Mouse (Mus musculus) testis, adult 2 months (tissue): ENCODE results near the gene Ephx3.

ENCODE experiments used
- CTCF ChIP-seq: fragments of 200-500 bp; IDR thresholded peaks from 2 replicates; pipeline ENCODE4 v1.5.1; 2012; ENCODE audit warnings: low read depth, mild to moderate bottlenecking, inconsistent platforms, low read length, moderate library complexity; ENCODE audit not compliant: control insufficient read depth, insufficient read depth, insufficient replicate concordance
- POLR2A ChIP-seq: fragments of 200-500 bp; IDR thresholded peaks from 2 replicates; pipeline ENCODE4 v1.6.1; 2012; ENCODE audit warnings: low read depth, mild to moderate bottlenecking, inconsistent platforms, low read length, moderate library complexity; ENCODE audit not compliant: control insufficient read depth

DNA sequence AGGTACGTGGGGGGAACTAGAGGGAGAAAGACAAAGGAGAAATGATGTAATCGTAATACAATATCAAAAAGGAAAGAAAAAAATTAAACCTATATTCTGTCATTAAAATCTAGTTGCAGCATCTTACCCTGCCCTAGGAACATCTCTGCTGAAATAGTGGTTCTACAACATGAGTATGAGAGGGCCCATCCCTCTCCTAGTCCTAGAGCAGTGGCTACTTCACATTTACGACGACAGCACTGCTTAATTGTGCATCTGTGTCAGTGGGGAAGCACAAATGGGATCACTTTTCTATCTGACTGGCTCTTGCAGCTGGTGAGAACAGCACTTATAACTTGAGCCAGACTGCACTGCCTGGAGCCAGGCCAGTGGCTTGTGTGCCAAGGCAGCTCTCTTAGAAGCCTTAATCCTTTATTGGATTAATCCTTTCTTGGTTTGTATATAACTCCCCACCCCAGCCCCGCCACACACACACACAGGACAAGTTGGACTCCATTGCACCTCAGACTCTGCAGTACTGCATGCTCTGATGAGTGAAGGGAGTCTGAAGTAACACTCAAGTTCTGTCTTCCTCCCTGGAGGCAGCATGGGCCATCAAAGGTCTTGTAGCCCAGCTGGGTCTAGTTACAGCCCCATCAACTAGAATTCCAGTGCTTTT, 46.3 kb upstream of the Ephx3 start:
- TF ChIP-seq CTCF (no peak), POLR2A (no peak)
